Mouse (Mus musculus): Measurements from ENCODE around the gene Asf1a.

DNA sequence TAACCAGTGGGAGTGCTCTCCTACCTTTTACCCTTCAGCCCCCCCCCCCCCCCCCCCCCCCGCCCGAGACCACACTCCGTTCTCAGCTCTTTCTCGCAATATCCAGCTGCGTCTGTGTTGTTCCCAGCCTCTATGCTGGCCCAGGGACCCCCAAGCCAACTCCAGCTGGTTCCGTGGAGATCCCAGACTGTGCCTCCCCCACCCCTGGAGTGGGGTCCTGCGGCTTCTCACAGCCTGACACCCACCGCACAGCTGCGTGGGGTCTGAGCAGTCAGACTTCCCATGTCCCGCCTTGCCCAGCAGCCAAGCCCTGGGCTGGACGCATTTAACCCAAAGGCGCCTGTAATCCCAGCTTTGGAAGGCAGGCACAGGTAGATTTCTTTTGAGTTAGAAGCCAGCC lies 15.5 kb upstream of the Asf1a start:
- no peak for TF ChIP-seq CTCF (IDR thresholded peaks at IDR 0.05; ENCODE audit: borderline replicate concordance, insufficient read depth, low read length)
- TF ChIP-seq POLR2A (IDR thresholded peaks at IDR 0.05; ENCODE audit: low read depth, low read length) = no peak

All from embryonic fibroblast, embryonic 13.5 days (primary cell).